13 mouse cellular contexts compared by ENCODE assay signal in the genomic region with DNA sequence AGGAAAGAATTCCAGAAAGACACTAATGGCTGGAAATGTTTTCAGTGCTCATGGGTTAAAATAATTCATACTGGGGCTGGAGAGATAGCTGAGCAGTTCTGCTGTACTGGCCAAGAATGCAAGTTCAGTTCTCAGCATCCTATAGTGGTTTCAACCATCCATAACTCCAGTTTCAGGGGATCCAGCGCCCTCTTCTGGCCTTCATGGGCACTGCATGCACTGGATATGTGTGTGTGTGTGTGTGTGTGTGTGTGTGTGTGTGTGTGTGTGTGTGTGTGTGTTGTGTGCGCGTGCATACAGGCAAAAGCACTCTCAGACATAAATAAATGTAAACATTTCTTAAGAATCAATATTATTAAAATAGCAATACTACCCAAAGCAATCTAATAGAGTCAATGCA. TPM values are rescaled to one million over a fixed set of nuclear protein-coding genes. Genes with fewer than 3 reads are reported as not detected.
DNase-seq lines count a peak whose midpoint lies in the region; ATAC-seq and TF ChIP-seq lines count a peak whose summit lies in the region.
"Had no signal": no experiment of that assay in that cellular context is flagged by ENCODE, and none has a peak within 500 bp of the region (broad histone marks: within the 10 kb centered on the region; RNA-seq: fewer than 3 reads in every experiment).

No protein-coding gene starts in this region.

- no peaks in the 10 kb centered on the region for H3K36me3 ChIP-seq in intestine, postnatal 0 days (ENCODE audit: control insufficient read depth, insufficient read depth)
- no peaks in the 10 kb centered on the region for H3K36me3 ChIP-seq in intestine, embryonic 16.5 days (ENCODE audit: control insufficient read depth, insufficient read depth, low read length)
- no peaks in the 10 kb centered on the region for H3K36me3 ChIP-seq in kidney, embryonic 14.5 days (ENCODE audit: control insufficient read depth, insufficient read depth, low read length)

- no peak overlapping the region for H3K27ac ChIP-seq in intestine, postnatal 0 days (ENCODE audit: low read depth, low read length)
- no peak overlapping the region for H3K27ac ChIP-seq in intestine, embryonic 16.5 days (ENCODE audit: low read length)
- H3K27ac ChIP-seq in cortical plate, adult 2 months (ENCODE audit: insufficient read depth, low read length): no peak overlapping the region
- no peak overlapping the region for H3K27ac ChIP-seq in kidney, embryonic 14.5 days (ENCODE audit: low read depth, low read length)
- H3K27ac ChIP-seq: limb, embryonic 13.5 days; midbrain, embryonic 10.5 days had no signal

- no peak overlapping the region for H3K4me2 ChIP-seq in intestine, postnatal 0 days (replicated peaks; ENCODE audit: low read depth)
- H3K4me2 ChIP-seq in intestine, embryonic 16.5 days (ENCODE audit: low read depth, low read length): no peak overlapping the region
- no peak overlapping the region for H3K4me2 ChIP-seq in kidney, embryonic 14.5 days (replicated peaks; ENCODE audit: low read depth, low read length)
- H3K4me2 ChIP-seq: limb, embryonic 13.5 days had no signal

- TF ChIP-seq POLR2A in cortical plate, adult 2 months (IDR thresholded peaks at IDR 0.05; ENCODE audit: extremely low read depth, insufficient read depth, low read length): no peak

- peak; percentile 73 for TF ChIP-seq CTCF in intestine, postnatal 0 days (IDR thresholded peaks at IDR 0.05; ENCODE audit: low read depth)
- TF ChIP-seq CTCF in cortical plate, adult 2 months (IDR thresholded peaks at IDR 0.05; ENCODE audit: extremely low read depth, insufficient read depth, low read length): peak; percentile 30

- peaks cover 11% of the 10 kb centered on the region; the same call in 1 of the 2 replicates for H3K4me1 ChIP-seq in intestine, postnatal 0 days (replicated peaks; ENCODE audit: control insufficient read depth, insufficient read depth, low read length)
- H3K4me1 ChIP-seq in intestine, embryonic 16.5 days (ENCODE audit: control insufficient read depth, insufficient read depth, low read length): peaks cover 29% of the 10 kb centered on the region; the same call in 1 of the 2 replicates
- peaks cover 2% of the 10 kb centered on the region; the same call in 1 of the 2 replicates for H3K4me1 ChIP-seq in cortical plate, adult 2 months (ENCODE audit: control insufficient read depth, insufficient read depth, low read length)
- peaks cover 8% of the 10 kb centered on the region for H3K4me1 ChIP-seq in kidney, embryonic 14.5 days (ENCODE audit: control insufficient read depth, insufficient read depth, low read length)

- H3K9me3 ChIP-seq in intestine, postnatal 0 days (ENCODE audit: control insufficient read depth): no peaks in the 10 kb centered on the region
- no peaks in the 10 kb centered on the region for H3K9me3 ChIP-seq in intestine, embryonic 16.5 days (ENCODE audit: control insufficient read depth, low read length)
- no peaks in the 10 kb centered on the region for H3K9me3 ChIP-seq in kidney, embryonic 14.5 days (ENCODE audit: control insufficient read depth, low read length)

- WGBS in intestine, postnatal 0 days: 72% methylated on average over 3 of the region's 3 CpGs
- 62% methylated on average over 3 of the region's 3 CpGs for WGBS in intestine, embryonic 16.5 days
- 73% methylated on average over 3 of the region's 3 CpGs for WGBS in kidney, embryonic 14.5 days

- DNase-seq in 3T3-L1 (ENCODE audit: low read depth, low spot score) (peak; percentile 28), adipocyte (ENCODE audit: low spot score) (no peak)
- peak; percentile 51 for DNase-seq in CD4-positive helper T cell, adult 2 months (ENCODE audit: low read depth, low spot score)
- DNase-seq: cerebellum, adult 11-12 months had no signal

- no peak overlapping the region for H3K9ac ChIP-seq in intestine, postnatal 0 days (ENCODE audit: low read depth, low read length)
- H3K9ac ChIP-seq in intestine, embryonic 16.5 days (ENCODE audit: low read depth, low read length): no peak overlapping the region
- H3K9ac ChIP-seq in kidney, embryonic 14.5 days (ENCODE audit: low read depth, low read length): no peak overlapping the region
- H3K9ac ChIP-seq: limb, embryonic 13.5 days had no signal

- H3K27me3 ChIP-seq in intestine, postnatal 0 days (replicated peaks; ENCODE audit: control insufficient read depth, insufficient read depth, low read length): no peaks in the 10 kb centered on the region
- H3K27me3 ChIP-seq in intestine, embryonic 16.5 days (replicated peaks; ENCODE audit: control insufficient read depth, insufficient read depth, low read length): no peaks in the 10 kb centered on the region
- no peaks in the 10 kb centered on the region for H3K27me3 ChIP-seq in kidney, embryonic 14.5 days (ENCODE audit: control insufficient read depth, insufficient read depth, low read length)
- H3K27me3 ChIP-seq: limb, embryonic 13.5 days had no signal

- ATAC-seq in intestine, postnatal 0 days: no peak
- ATAC-seq in intestine, embryonic 16.5 days: no peak
- no peak for ATAC-seq in granulocyte monocyte progenitor cell, adult 5-6 weeks (replicated peaks; ENCODE audit: poor library complexity, severe bottlenecking)
- ATAC-seq in kidney, embryonic 14.5 days (ENCODE audit: low FRiP score, low TSS enrichment): no peak

- H3K4me3 ChIP-seq in intestine, postnatal 0 days (ENCODE audit: low read depth, low read length): no peak overlapping the region
- no peak overlapping the region for H3K4me3 ChIP-seq in intestine, embryonic 16.5 days (ENCODE audit: low read length)
- no peak overlapping the region for H3K4me3 ChIP-seq in cortical plate, adult 2 months (ENCODE audit: insufficient read depth, low read length)
- no peak overlapping the region for H3K4me3 ChIP-seq in kidney, embryonic 14.5 days (ENCODE audit: low read length)
- H3K4me3 ChIP-seq: limb, embryonic 13.5 days; midbrain, embryonic 10.5 days had no signal

RNA-seq across cellular contexts. Expression of gene Lrrfip1, which starts 22.8 kb away (rescaled TPM):
- polyA plus RNA-seq in intestine, postnatal 0 days (2015; fragmentation: Nextera tagmentation; extraction: Ambion mirVana): 79.2 and 85.3 TPM in 2 replicates
- 69.2 and 73.7 TPM in 2 replicates for polyA plus RNA-seq in intestine, embryonic 16.5 days (2015; fragmentation: Nextera tagmentation; extraction: Ambion mirVana)
- 80.0 and 92.5 TPM in 2 replicates for polyA plus RNA-seq in cortical plate, adult 2 months (2012; rRNA removed)
- total RNA-seq in granulocyte monocyte progenitor cell, adult 5-6 weeks (2014; fragmentation: Nextera tagmentation): 61.3 and 114 TPM in 2 replicates
- 121 and 131 TPM in 2 replicates for total RNA-seq in granulocyte monocyte progenitor cell, adult 5-6 weeks (2017)
- polyA plus RNA-seq in kidney, embryonic 14.5 days (2014; fragmentation: Nextera tagmentation; extraction: Ambion mirVana): 25.7 and 33.6 TPM in 2 replicates

RNA-seq across cellular contexts. Expression of gene Rab17, which starts 51.8 kb away (rescaled TPM):
- 75.4 and 93.3 TPM in 2 replicates for polyA plus RNA-seq in intestine, postnatal 0 days (2015; fragmentation: Nextera tagmentation; extraction: Ambion mirVana)
- 62.2 and 69.3 TPM in 2 replicates for polyA plus RNA-seq in intestine, embryonic 16.5 days (2015; fragmentation: Nextera tagmentation; extraction: Ambion mirVana)
- 0.06 and 0.11 TPM in 2 replicates for polyA plus RNA-seq in cortical plate, adult 2 months (2012; rRNA removed)
- total RNA-seq in granulocyte monocyte progenitor cell, adult 5-6 weeks (2014; fragmentation: Nextera tagmentation): 3.1 TPM in 1 of 2 replicates, not detected in the other
- 0.47 and 2.0 TPM in 2 replicates for total RNA-seq in granulocyte monocyte progenitor cell, adult 5-6 weeks (2017)
- 3.7 and 6.1 TPM in 2 replicates for polyA plus RNA-seq in kidney, embryonic 14.5 days (2014; fragmentation: Nextera tagmentation; extraction: Ambion mirVana)
- total RNA-seq: layer of hippocampus, adult 18-20 months; neutrophil, adult 5-6 weeks had no signal
- polyA plus RNA-seq: midbrain, embryonic 10.5 days had no signal
